Mouse (Mus musculus) ovary, postnatal 10 days (tissue): ENCODE results near the gene Aifm2.

Experiments used
- DNase-seq: peaks from one replicate; pipeline ENCODE4 v3.0.0; 2022; ENCODE audit warnings: low spot score

Aifm2 gene

DNA sequence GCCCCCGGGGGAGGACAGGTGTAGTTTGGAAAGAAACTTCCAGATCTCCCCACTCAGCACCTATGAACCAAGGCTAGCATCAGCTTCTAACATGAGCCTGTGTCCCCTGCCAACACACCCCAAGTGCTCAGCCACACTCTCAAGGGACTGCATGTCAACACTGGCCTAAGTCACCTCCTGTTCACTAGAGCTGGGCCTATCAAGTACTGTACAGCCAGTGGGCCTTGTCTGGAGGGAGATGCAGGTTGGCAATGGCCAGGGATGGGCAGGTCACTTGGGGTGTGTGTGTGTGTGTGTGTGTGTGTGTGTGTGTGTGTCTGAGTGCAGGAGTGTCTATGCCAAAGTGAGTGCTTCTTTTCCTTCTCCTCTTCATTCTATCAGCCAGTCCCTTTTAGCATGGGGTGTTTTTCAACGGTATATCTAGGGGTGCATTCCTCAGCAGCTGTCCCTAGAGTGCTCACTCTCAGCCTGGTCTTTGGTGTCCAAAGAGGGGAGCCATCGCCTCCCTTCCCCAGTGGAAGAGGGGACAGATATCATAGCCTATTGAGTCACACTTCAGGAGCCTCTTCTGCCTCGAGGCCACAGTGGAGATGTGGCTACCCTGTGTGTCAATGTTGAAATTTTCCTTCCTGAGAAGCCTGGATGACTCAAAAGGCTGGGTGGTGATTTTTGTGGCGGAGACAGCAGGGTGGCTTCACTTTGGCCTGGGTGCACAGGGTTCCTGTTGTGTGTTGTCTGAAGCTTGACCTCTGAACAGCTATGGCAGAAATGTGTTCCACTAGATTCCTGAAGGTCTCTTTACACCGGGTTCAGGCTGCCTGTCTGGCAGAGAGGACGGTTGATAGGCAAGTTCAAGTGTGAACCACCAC, 1.2 kb downstream of the Aifm2 start:
- no peak for DNase-seq

DNA sequence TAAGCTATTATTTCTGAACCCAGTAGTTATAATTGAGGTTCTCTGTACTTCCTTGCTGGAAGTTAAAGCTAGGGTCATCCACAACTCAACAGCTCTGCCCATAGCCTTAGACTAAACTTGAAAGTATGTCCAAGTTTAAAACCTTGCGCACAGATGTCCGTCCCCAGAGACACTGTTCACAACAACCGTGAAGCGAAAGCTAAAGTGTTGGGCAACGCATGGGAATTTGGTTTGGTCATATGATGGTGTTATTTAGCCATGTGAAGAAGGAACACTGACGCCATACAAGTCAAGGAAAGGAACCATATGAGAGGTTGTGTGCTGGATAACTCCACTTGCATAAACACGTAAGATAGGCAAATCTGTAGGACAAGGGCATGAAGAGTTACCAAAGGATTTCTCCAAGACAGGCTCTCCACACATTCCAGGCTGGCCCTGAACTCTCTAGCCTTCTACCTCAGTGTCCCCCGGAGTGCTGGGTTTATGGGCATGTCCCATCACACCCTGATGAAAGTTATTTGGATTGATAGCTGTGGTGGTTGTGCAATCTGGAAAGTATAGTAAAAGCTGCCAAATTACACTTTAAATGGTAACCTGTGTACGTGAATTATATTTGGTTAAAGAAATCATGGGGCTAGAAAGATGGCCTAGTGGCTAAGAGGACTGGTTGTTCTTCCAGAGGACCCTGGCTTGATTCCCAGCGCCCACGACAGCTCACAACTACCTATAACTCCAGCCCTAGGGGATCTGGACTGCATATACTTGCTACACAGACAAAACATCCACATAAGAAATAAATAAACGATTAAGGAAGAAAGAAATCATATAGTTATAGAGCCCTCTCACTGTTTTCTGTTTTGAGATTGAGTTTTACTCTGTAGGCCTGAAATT, 2.6 kb downstream of the Aifm2 start:
- no peak for DNase-seq

DNA sequence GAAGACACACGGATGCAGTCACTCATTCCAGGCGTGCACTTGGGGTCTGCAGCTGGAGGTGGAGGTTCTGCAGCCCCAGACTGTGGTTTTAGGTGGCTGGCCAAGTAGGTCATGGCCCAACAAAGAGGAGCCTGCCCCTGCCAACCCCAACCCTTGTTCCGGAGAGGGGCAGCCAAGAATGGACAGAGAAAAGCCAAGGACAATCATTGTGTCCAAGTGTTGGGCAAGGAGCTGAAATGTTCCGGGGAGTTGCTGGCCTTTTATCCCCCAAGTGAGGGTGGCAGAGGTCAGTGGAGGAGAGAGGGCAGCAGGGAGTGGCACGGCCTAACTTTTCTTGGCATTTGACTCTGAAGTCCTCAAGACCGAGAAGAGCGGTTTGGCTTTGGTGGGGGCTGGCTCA, 5.3 kb downstream of the Aifm2 start:
- no peak for DNase-seq

DNA sequence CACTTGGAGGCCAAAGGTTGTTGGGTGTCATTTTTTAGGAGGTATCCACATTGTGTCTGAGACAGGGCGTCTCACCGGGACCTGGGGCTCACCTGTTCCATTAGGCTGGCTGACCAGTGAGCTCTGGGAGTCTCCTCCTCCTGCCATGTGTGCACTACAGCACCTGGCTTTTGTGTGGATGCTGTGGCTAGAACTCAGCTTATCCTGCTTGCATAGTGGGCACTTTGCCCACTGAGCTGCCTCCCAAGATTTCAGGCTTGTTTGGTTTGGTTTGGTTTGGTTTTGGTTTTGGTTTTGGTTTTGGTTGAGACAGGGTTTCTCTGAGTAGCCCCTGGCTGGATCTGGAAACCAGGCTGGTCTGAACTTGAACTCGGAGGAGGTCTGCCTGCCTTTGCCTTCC, 7.2 kb downstream of the Aifm2 start:
- no peak for DNase-seq

DNA sequence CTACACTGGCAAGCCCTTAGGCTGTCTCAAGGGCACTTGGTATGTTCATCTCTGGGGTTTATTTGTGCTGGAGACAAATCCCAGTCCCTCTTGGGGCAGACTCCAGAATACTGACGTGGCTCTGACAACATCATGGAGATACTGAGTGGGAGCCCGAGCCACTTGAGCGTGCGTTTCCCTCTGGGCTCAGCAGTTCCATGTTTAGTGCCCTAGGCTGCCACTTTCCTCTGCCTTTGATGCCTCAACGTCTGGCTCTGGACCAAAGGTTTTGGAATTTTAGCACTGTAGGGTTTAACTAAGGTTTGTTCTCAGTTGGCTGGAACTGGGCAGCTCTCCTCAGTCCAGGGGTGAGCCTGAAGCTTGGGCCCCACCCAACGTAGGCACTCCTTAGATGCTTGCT, 8.2 kb downstream of the Aifm2 start:
- no peak for DNase-seq

DNA sequence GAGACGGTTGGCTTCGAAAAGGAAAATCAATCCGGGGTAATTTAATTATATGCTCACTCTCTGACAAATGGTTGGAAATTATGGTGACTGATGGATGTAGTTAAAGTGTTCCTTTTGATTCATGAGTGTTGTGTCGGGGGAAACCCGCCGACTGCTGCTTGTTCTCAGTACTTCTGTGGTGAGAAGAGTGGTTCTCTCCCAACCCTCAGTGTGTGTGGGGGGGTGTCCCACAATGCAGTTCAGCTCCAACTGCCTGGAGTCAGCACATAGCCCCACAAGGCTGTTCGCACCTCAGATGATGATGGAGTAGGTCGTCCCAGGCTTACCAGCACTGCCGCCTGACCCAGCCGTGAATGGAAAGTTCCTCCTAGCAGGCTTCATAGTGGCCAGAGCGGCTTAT, 14.1 kb downstream of the Aifm2 start:
- no peak for DNase-seq

DNA sequence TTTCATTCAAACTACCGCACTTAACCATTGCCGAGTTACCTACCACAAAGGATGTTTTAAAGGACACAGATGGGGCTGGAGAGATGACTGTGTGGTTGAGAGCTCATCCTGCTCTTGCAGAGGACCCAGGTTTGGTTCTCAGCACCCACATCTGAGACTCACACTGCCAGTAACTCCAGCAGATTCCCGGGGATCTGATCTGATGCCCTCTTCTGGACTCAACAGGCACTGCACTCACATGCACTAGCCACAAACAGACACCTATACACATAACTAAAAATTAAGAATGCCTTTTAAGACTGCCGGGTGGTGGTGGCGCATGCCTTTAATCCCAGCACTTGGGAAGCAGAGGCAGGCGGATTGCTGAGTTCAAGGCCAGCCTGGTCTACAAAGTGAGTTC, 15.1 kb downstream of the Aifm2 start:
- no peak for DNase-seq

DNA sequence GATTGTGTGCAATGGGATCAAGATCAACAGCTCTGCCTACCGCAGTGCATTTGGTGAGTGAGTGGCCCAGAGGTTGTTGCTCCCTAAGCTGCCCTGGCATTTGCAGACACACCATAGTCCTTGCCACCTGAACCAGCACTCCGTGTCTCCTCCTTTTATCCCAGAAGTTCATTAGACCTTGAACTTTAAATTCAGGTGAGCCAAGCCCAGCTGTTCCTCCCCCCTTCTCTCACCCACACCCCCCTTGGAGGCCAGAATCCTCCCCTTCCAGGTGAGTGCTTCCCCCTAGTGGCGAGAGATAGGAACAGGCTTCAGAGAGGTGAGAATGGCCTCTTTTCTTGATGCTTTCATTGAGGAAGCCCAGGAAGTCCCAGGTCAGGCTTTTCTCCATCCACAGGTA, 19.3 kb downstream of the Aifm2 start:
- DNase-seq, result no peak

DNA sequence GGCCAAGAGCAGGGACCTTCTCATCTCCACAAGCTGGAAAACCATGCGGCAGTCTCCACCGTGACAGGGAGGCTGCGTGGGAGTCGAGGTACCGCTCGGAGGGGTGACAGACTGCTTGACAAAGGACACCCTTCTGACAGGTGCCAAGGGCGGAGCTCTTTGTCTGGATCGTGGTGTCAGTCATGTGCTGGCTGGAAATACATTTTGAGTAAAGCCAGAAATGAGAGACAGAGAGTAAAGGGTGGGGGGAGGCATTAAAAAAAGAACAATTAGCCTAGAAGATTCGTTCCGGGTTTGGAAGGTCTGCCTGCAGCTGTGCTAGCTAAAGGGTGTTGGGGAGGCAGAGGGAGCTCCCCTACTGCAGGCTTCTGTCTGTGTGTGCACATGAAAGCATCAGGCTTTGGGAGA, 21.6 kb downstream of the Aifm2 start:
- no peak for DNase-seq

DNA sequence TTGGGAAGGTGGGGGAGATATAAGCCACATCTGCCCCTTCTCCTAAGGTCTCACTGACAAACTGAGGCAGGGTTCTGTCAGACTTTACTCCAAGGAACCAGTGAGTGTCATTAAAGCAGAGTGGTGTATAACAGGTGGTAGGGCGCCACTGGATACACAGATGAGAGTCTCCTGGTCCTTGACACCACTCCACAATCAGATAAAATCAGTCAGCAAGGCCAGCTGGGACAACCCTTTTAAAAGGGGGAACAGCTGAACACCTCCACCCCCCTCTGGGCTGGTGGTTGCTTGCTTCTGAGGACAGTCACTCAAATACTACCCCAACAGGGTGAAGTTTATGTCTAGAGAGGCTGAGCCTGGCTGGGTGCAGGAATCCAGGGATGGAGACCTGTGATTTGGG, 22.5 kb downstream of the Aifm2 start:
- DNase-seq, result no peak

DNA sequence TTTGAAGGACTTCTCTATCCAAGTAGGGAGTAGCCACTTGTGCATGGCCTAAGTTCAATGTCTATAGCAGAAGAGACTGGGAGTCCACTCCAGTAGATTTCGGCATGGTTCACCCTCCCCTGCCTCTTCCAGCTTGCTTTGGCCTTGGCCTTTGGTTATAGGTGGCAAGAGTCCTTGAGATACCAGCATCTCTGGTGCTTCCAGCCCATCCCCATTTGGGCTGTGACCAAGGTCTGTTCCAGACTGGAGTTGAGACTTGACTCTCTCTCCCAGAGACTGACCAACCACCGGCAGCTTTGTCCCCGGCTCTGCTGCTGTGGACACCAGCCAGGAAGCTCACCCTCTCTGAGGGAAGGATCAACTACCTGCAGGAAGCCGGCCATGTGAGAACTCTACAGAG, 23.1 kb downstream of the Aifm2 start:
- no peak for DNase-seq

DNA sequence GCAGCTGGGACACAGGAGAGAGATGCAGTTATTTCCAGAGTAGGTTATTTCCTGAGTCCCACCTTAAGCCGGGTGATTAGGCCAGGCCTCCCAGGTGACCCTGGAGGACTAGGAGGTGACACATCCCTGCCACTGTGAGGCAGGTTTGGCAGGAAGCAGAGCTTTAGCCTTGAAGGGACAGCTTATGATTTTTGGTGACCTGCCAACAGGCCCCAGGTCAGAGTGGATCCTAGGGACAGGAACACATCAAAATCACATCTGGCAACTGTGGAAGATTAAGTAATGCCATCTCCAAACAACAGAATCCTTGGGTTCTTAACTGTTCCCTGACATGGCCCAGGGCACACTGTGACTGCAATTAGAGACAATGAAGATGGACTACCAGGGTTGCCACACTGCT, 26.2 kb downstream of the Aifm2 start:
- DNase-seq, result no peak

DNA sequence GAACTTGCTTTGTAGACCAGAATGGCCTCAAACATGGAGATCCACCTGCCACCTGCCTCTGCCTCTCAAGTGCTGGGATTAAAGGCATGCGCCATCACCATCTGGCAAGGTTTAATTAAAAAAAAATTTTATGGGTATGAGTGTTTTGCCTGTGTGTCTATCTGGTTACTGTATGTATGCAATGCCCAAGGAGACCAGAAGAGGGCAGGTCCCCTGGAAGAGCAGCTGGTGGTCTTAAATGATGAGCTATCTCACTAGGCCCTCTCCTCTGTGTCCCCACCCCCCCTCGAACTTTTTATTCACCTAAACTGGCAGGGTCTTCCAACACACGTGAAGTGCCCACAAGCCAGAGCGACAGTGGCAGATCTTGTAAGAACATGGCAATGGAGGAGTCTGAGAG, 26.8 kb downstream of the Aifm2 start:
- no peak for DNase-seq

DNA sequence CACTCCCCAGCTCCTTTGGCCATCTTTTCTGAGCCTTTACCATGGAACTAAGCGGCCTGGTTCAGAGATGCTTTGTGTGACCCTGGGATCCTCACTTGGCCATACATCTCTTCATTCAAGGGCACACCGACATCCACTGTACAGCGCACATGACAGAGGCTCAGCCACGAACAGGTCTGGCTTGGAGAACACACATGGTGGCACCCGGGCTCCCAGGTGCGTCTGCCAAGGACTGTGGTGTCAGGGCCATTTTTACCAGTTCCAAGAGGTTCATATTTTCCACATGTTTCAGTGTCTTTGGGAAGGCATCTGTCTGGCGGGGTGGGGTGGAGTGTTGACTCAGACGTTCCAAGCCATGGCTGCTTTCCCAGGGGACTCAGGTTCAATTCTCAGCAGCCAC, 27.3 kb downstream of the Aifm2 start:
- no peak for DNase-seq

DNA sequence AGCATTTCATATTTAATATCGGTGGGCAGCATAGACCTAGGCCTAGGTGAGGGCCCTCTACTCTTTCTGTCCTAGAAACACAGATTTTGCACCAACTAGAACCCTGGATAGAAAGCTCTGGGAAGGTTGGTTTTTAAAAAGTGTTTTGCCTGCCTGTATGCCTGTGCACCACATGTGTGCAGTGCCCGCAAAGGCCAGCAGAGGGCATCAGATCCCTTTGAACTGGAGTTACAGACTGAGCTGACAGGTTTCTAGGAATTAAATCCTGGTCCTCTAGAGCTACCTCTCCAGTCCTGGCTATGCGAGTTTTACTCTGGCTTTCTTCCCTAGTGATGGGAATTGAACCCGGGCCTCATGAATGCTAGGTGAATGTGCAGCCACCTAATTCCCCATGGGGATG, 30.1 kb downstream of the Aifm2 start:
- DNase-seq, result no peak

DNA sequence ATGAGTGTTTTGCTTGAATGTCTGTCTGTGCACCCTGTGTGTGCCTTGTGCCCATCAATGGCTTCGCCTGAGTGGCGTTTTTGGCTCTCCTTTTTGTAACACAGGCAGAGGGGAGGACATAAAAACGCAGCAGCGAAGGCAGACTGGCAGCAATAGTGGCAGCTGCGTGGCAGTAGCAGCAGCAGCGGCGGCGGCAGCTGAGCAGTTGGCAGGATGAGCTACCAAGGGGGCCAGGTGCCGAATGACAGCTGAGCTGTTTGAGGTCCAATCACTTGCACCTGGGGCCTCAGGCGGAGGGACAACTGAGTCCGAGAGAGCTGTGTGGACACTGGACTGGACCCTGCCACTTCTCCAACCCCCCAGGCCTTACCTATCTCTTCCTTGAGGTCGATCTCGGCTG, 32.2 kb downstream of the Aifm2 start:
- DNase-seq, result no peak

DNA sequence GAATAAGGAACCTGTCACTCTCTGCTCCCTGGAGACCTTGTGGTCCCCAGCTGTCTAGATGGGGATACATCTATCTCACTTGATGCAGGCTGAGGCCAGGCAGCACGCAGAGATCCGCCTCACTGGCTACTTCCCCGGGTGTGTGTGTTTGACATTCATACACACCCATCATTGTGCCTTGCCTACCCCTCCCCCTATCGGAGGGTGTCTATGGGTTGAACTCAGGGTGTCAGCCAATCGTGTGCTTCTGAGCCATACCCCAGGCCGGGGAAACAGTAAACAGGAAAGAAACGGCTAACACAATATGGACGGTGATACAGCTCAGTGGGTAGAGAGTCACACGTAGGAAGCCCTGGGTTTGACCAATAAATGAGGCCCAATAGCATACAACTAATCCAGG, 35.0 kb downstream of the Aifm2 start:
- no peak for DNase-seq

DNA sequence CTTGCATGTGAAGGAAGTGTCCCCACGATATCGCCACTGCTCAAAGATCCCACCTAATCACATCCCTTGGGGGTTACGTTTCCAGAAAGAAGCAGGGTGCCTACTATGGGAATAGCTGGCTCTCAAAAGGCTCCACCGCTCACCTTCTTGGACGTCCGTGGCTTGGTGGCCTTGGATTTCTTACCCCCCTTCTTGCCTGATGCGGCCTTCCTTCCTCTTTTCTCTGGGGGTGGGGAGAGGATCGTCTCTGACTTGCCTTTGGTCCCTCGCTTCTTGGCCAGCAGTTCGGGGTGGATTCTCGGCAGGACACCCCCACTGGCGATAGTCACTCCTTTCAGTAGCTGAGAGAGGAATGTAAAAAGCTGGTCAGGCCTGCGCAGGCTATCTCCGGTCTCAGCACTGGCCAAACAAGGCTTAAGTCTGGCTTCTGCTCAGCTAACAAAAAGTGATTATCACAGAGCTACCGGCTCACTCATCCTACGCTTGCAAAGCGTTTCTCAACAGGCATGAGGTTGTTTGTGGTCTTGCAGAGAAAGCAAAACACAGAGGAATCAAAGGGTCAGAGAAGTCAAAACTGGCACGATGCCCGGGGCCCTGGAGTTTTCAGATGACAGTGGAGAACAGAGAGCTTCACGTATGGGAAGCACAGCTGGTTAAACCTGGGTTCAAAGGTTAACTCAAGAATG, 36.6 kb downstream of the Aifm2 start:
- no peak for DNase-seq

DNA sequence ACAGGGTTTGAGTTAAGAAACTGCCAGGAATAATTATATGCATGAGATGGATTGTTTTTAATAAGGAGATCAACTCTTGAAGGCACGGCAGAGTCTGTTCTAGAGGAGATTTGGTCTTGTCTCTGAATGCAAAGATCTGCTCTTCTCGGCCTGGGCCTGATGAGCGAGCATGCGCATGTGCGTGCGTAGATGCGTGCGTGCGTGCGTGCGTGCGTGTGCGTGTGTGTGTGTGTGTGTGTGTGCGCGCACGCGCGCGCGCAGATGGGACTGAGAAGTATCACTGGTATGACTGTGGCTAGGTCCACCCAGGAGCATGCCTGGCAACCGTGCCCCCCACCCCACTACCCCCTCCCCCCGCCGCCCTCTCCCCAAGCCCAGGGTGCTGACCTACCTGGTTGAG, 38.0 kb downstream of the Aifm2 start:
- no peak for DNase-seq

DNA sequence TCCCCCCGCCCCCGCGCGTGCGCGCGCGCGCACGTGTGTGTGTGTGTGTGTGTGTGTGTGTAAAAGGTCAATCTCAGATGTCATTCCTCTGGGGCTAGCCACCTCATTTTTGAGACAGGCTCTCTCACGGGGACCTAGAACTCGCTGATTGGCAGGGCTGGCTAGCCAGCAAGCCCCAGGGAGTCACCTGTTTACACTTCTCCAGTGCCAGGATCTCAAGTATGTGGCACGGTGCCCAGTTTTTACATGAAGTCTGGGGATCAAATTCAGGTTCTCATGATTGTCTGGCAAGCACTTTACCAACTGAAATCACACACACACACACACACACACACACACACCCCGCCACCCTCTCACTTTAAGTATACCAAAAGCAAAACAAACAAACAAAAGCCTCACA, 42.0 kb downstream of the Aifm2 start:
- DNase-seq, result no peak

DNA sequence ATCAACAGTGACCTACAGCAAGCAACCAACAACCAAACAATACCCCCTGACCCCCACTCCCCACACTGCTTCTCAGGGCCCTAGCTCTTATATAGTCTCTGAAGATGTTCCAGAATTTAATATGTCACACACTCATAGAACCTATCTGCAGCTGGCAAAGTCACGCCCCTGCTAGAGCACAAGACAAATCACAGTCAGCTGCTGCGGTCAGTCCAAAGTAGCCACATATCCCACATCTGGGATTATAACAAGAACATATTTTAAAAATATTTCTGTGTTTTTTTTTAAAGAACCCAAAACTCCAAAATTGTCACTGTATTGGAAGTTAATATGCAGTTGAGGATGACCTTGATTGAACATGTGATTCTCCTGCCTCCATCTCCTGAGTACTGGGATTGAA, 43.8 kb downstream of the Aifm2 start:
- no peak for DNase-seq

DNA sequence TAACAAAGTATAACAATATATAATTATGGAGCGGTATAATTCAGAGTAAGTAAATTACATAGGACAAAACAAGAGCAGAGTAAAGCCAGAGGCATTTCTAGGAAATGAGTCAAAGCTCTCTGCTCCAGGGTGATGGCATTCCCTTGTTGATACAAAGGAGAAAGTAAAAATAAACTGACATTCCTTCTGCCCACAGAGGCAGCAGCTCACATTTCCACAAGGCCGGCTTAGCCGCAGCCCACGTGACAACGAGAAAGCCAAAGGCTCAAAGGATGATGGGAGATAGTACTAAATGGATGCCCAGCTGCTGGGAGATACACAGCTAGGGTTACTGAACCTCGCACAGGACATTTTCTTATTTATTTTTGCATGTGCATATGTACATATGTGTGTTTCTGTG, 44.8 kb downstream of the Aifm2 start:
- no peak for DNase-seq

DNA sequence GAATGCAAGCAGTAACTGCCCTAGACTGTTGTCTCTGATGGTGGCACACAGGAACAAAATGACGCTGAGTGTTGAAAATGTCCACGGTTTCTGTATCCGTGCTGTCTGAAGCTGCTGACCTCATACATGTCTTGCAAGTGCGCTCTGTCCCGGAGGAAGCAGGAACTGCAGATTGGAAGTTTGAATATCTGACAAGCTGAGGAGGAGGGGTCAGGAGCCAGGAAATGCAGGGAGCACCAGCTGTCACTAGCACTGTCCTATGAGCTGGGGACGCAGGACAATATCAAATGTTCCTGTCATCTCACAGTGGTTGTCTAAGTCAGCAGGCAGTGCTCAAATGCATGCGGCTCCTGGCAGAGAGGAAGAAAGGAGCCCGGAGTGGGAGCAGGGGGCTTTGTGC, 49.6 kb downstream of the Aifm2 start:
- DNase-seq, result no peak
